In genomic region chr9:99418377-99418776, GRCm38 (mm10) we compare ENCODE assay signal across 9 mouse cellular contexts. TPM values are rescaled to one million over a fixed set of nuclear protein-coding genes. Genes with fewer than 3 reads are reported as not detected.
DNase-seq lines count a peak whose midpoint lies in the region; ATAC-seq and TF ChIP-seq lines count a peak whose summit lies in the region.
"Had no signal": no experiment of that assay in that cellular context is flagged by ENCODE, and none has a peak within 500 bp of the region (broad histone marks: within the 10 kb centered on the region; RNA-seq: fewer than 3 reads in every experiment).

No protein-coding gene starts in this region.

- no peak overlapping the region for H3K4me3 ChIP-seq in forebrain, embryonic 13.5 days
- H3K4me3 ChIP-seq in forebrain, embryonic 11.5 days (ENCODE audit: low read depth, low read length): no peak overlapping the region
- H3K4me3 ChIP-seq in ES-E14 (ENCODE audit: insufficient read depth in 1 of 2, low read depth in 1 of 2, low read length in 2 of 2, poor library complexity in 1 of 2, severe bottlenecking in 1 of 2): peak overlapping the region in 1 of 2 experiments; percentile 51; a peak in 2 of 4 replicates
- H3K4me3 ChIP-seq in hindbrain, embryonic 15.5 days: no peak overlapping the region
- H3K4me3 ChIP-seq in midbrain, postnatal 0 days (ENCODE audit: low read depth, low read length): no peak overlapping the region

- H3K9ac ChIP-seq in forebrain, embryonic 13.5 days: no peak overlapping the region
- H3K9ac ChIP-seq in forebrain, embryonic 11.5 days (ENCODE audit: low read length): no peak overlapping the region
- peak overlapping the region; percentile 57; the same call in 1 of the 2 replicates for H3K9ac ChIP-seq in ES-E14 (ENCODE audit: insufficient read depth, low read depth, low read length, poor library complexity, severe bottlenecking)
- no peak overlapping the region for H3K9ac ChIP-seq in hindbrain, embryonic 15.5 days
- H3K9ac ChIP-seq in midbrain, postnatal 0 days (replicated peaks; ENCODE audit: low read length, poor library complexity, severe bottlenecking): no peak overlapping the region
- H3K9ac ChIP-seq: liver, embryonic 14.5 days had no signal

- H3K9me3 ChIP-seq in forebrain, embryonic 13.5 days (replicated peaks): no peaks in the 10 kb centered on the region
- no peaks in the 10 kb centered on the region for H3K9me3 ChIP-seq in forebrain, embryonic 11.5 days (ENCODE audit: control insufficient read depth, low read length)
- H3K9me3 ChIP-seq in ES-E14 (ENCODE audit: control insufficient read depth, insufficient read depth, low read depth, low read length): no peaks in the 10 kb centered on the region
- H3K9me3 ChIP-seq in hindbrain, embryonic 15.5 days: no peaks in the 10 kb centered on the region
- no peaks in the 10 kb centered on the region for H3K9me3 ChIP-seq in midbrain, postnatal 0 days (ENCODE audit: low read length)

- DNase-seq in forebrain, embryonic 11.5 days (ENCODE audit: low spot score): no peak
- no peak for DNase-seq in ES-E14 (ENCODE audit: low read depth, low spot score)
- peak; percentile 89 for DNase-seq in midbrain, postnatal 0 days (ENCODE audit: low spot score)
- no peak for DNase-seq in ovary, adult 18-20 months (ENCODE audit: low spot score)
- no peak for DNase-seq in adrenal gland, postnatal 25 days

- H3K27ac ChIP-seq in forebrain, embryonic 13.5 days: peak overlapping the region; percentile 69; the same call in 1 of the 2 replicates
- H3K27ac ChIP-seq in forebrain, embryonic 11.5 days (ENCODE audit: low read depth, low read length): no peak overlapping the region
- H3K27ac ChIP-seq in ES-E14 (ENCODE audit: insufficient read depth, low read depth, low read length, poor library complexity, severe bottlenecking): peak overlapping the region; percentile 69
- H3K27ac ChIP-seq in hindbrain, embryonic 15.5 days (replicated peaks): peak overlapping the region; percentile 54
- peak overlapping the region; percentile 51 for H3K27ac ChIP-seq in midbrain, postnatal 0 days (ENCODE audit: low read depth, low read length)
- H3K27ac ChIP-seq: liver, embryonic 14.5 days had no signal

- 52% methylated on average over 5 of the region's 5 CpGs for WGBS in forebrain, embryonic 13.5 days
- 72% methylated on average over 5 of the region's 5 CpGs for WGBS in forebrain, embryonic 11.5 days
- WGBS in hindbrain, embryonic 15.5 days: 46% methylated on average over 5 of the region's 5 CpGs
- WGBS in midbrain, postnatal 0 days: 47% methylated on average over 5 of the region's 5 CpGs

- in situ Hi-C loops in ES-E14 (cut with MboI; ENCODE audit: low sequenced_read_pairs in 2 of 2, unreplicated experiment in 2 of 2): no loop called here

- TF ChIP-seq CTCF in midbrain, postnatal 0 days (IDR thresholded peaks at IDR 0.05): no peak

- peak; percentile 57 for ATAC-seq in forebrain, embryonic 13.5 days
- no peak for ATAC-seq in forebrain, embryonic 11.5 days (replicated peaks; ENCODE audit: low FRiP score)
- ATAC-seq in hindbrain, embryonic 15.5 days (ENCODE audit: low FRiP score, low read depth): peak; percentile 72
- ATAC-seq in midbrain, postnatal 0 days (ENCODE audit: low FRiP score): peak; percentile 44; the same call in 1 of the 2 replicates
- no peak for ATAC-seq in CD4-positive, CD25-positive, alpha-beta regulatory T cell, adult 4 months

- 0 out of 2 replicates have a peak, but pooled peaks cover under 1% of the 10 kb centered on the region for H3K36me3 ChIP-seq in forebrain, embryonic 13.5 days (ENCODE audit: poor library complexity, severe bottlenecking)
- H3K36me3 ChIP-seq in forebrain, embryonic 11.5 days (ENCODE audit: control insufficient read depth, insufficient read depth, low read length): no peaks in the 10 kb centered on the region
- no peaks in the 10 kb centered on the region for H3K36me3 ChIP-seq in ES-E14 (ENCODE audit: control insufficient read depth, insufficient read depth, low read length, poor library complexity, severe bottlenecking)
- no peaks in the 10 kb centered on the region for H3K36me3 ChIP-seq in hindbrain, embryonic 15.5 days
- H3K36me3 ChIP-seq in midbrain, postnatal 0 days (ENCODE audit: insufficient read depth, low read length): no peaks in the 10 kb centered on the region

- peaks cover 49% of the 10 kb centered on the region for H3K4me1 ChIP-seq in forebrain, embryonic 13.5 days
- no peaks in the 10 kb centered on the region for H3K4me1 ChIP-seq in forebrain, embryonic 11.5 days (replicated peaks; ENCODE audit: control insufficient read depth, insufficient read depth, low read length)
- peaks cover 32 to 46% of the 10 kb centered on the region in 2 experiments for H3K4me1 ChIP-seq in ES-E14 (ENCODE audit: control insufficient read depth in 2 of 2, insufficient read depth in 2 of 2, low read length in 2 of 2, poor library complexity in 1 of 2)
- peaks cover 41% of the 10 kb centered on the region for H3K4me1 ChIP-seq in hindbrain, embryonic 15.5 days (replicated peaks)
- H3K4me1 ChIP-seq in midbrain, postnatal 0 days (ENCODE audit: insufficient read depth, low read length): 0 out of 2 replicates have a peak, but pooled peaks cover 10% of the 10 kb centered on the region

- H3K4me2 ChIP-seq in forebrain, embryonic 13.5 days: peak overlapping the region; percentile 14; the same call in 1 of the 2 replicates
- H3K4me2 ChIP-seq in forebrain, embryonic 11.5 days (ENCODE audit: low read depth, low read length, severe bottlenecking): no peak overlapping the region
- peak overlapping the region; percentile 12; the same call in 1 of the 2 replicates for H3K4me2 ChIP-seq in hindbrain, embryonic 15.5 days
- H3K4me2 ChIP-seq in midbrain, postnatal 0 days (ENCODE audit: low read depth, low read length, poor library complexity, severe bottlenecking): no peak overlapping the region

- no peaks in the 10 kb centered on the region for H3K27me3 ChIP-seq in forebrain, embryonic 13.5 days
- no peaks in the 10 kb centered on the region for H3K27me3 ChIP-seq in forebrain, embryonic 11.5 days (ENCODE audit: control insufficient read depth, insufficient read depth, low read length)
- H3K27me3 ChIP-seq in hindbrain, embryonic 15.5 days: no peaks in the 10 kb centered on the region
- no peaks in the 10 kb centered on the region for H3K27me3 ChIP-seq in midbrain, postnatal 0 days (ENCODE audit: insufficient read depth, low read length)

TF ChIP-seq in ES-E14, 5 proteins besides CTCF, POLR2A, EP300 and RAD21:
- no peak for TF ChIP-seq CHD2 (IDR thresholded peaks at IDR 0.05; ENCODE audit: low read depth, low read length)
- TF ChIP-seq MAFK (IDR thresholded peaks at IDR 0.05; ENCODE audit: insufficient read depth, low read depth, low read length): no peak
- no peak for TF ChIP-seq ZNF384 (IDR thresholded peaks at IDR 0.05; ENCODE audit: low read depth, low read length)
- no peak for TF ChIP-seq HCFC1 (IDR thresholded peaks at IDR 0.05; ENCODE audit: borderline replicate concordance, insufficient read depth, low read length)
- TF ChIP-seq ZC3H11A (IDR thresholded peaks at IDR 0.05; ENCODE audit: borderline replicate concordance, low read depth, low read length): no peak

RNA-seq across cellular contexts. Expression of gene Mras, which starts 18.8 kb away (rescaled TPM):
- polyA plus RNA-seq in forebrain, embryonic 13.5 days (2015; fragmentation: Nextera tagmentation; extraction: Ambion mirVana): 43.4 and 44.8 TPM in 2 replicates
- 15.5 and 16.8 TPM in 2 replicates for polyA plus RNA-seq in forebrain, embryonic 11.5 days (2014; fragmentation: Nextera tagmentation; extraction: Ambion mirVana)
- total RNA-seq in ES-E14 (2012; rRNA removed): 28.5 and 35.5 TPM in 2 replicates
- polyA plus RNA-seq in hindbrain, embryonic 15.5 days (2015; fragmentation: Nextera tagmentation; extraction: Ambion mirVana): 53.8 and 57.1 TPM in 2 replicates
- total RNA-seq in midbrain, postnatal 0 days (2014; rRNA removed): 73.8 and 92.9 TPM in 2 replicates
- 70.0 and 72.6 TPM in 2 replicates for polyA plus RNA-seq in midbrain, postnatal 0 days (2015; fragmentation: Nextera tagmentation; extraction: Ambion mirVana)
- 40.4 and 50.1 TPM in 2 replicates for total RNA-seq in adrenal gland, postnatal 25 days (2021)
- not detected for polyA plus RNA-seq in CD4-positive, CD25-positive, alpha-beta regulatory T cell, adult 4 months (2017; shearing (Covaris generic))

RNA-seq across cellular contexts. Expression of gene Nme9, which starts 32.9 kb away (rescaled TPM):
- polyA plus RNA-seq in forebrain, embryonic 13.5 days (2015; fragmentation: Nextera tagmentation; extraction: Ambion mirVana): 0.56 and 0.72 TPM in 2 replicates
- not detected in 2 replicates for polyA plus RNA-seq in forebrain, embryonic 11.5 days (2014; fragmentation: Nextera tagmentation; extraction: Ambion mirVana)
- total RNA-seq in ES-E14 (2012; rRNA removed): 0.48 TPM in 1 of 2 replicates, not detected in the other
- 0.60 and 0.62 TPM in 2 replicates for polyA plus RNA-seq in hindbrain, embryonic 15.5 days (2015; fragmentation: Nextera tagmentation; extraction: Ambion mirVana)
- 0.42 and 1.2 TPM in 2 replicates for total RNA-seq in midbrain, postnatal 0 days (2014; rRNA removed)
- polyA plus RNA-seq in midbrain, postnatal 0 days (2015; fragmentation: Nextera tagmentation; extraction: Ambion mirVana): 0.72 and 0.90 TPM in 2 replicates
- total RNA-seq in adrenal gland, postnatal 25 days (2021): not detected in 2 replicates
- not detected for polyA plus RNA-seq in CD4-positive, CD25-positive, alpha-beta regulatory T cell, adult 4 months (2017; shearing (Covaris generic))

Comparison
In these comparisons a context has a peak if more than half of its experiments do, and no peak if none do; other contexts are left out.
1. ATAC-seq: peak in forebrain, embryonic 13.5 days (single experiment), hindbrain, embryonic 15.5 days (single experiment) and midbrain, postnatal 0 days (single experiment); none in forebrain, embryonic 11.5 days (single experiment) and CD4-positive, CD25-positive, alpha-beta regulatory T cell, adult 4 months (single experiment).
2. H3K4me2 ChIP-seq: peak in forebrain, embryonic 13.5 days (single experiment) and hindbrain, embryonic 15.5 days (single experiment); none in forebrain, embryonic 11.5 days (single experiment) and midbrain, postnatal 0 days (single experiment).
3. RNA of gene Mras, which starts 18.8 kb away (polyA plus RNA-seq): 70.0 to 72.6 TPM in midbrain, postnatal 0 days, 53.8 to 57.1 TPM in hindbrain, embryonic 15.5 days, 43.4 to 44.8 TPM in forebrain, embryonic 13.5 days and 15.5 to 16.8 TPM in forebrain, embryonic 11.5 days; not detected in CD4-positive, CD25-positive, alpha-beta regulatory T cell, adult 4 months; every median in the first group is over 10 times any median in the second.